Mouse (Mus musculus): Measurements from ENCODE around the gene Ssr1.

The Ssr1 gene

GRCm38 (mm10) chr13:37993704-37994404 lies at the start of gene Ssr1:
Ssr1 (minus strand) TSS chr13:37994217.
- DNase-seq (ENCODE audit: low spot score): peak; percentile 90

- no peak for DNase-seq (ENCODE audit: low spot score)
These were observed 43.8 kb upstream of the Ssr1 start for GRCm38 (mm10) chr13:38037811-38038210.

- peak; percentile 94 for DNase-seq (ENCODE audit: low spot score)
These were observed 43.1 kb upstream of the Ssr1 start, which contains the start of gene Cage1 for GRCm38 (mm10) chr13:38037044-38037687. Cage1 (minus strand) TSS chr13:38037069.

GRCm38 (mm10) chr13:38036343-38037043 lies 42.5 kb upstream of the Ssr1 start, which contains the start of gene Riok1:
Riok1 (plus strand) TSS chr13:38036995.
- no peak for DNase-seq (ENCODE audit: low spot score)

- no peak for DNase-seq (ENCODE audit: low spot score)
These were observed 34.4 kb upstream of the Ssr1 start for GRCm38 (mm10) chr13:38028407-38028806.

- DNase-seq (ENCODE audit: low spot score): no peak
These were observed 33.7 kb upstream of the Ssr1 start for GRCm38 (mm10) chr13:38027618-38028248.

- DNase-seq (ENCODE audit: low spot score): no peak
These were observed 31.9 kb upstream of the Ssr1 start for GRCm38 (mm10) chr13:38025874-38026273.

- DNase-seq (ENCODE audit: low spot score): no peak
These were observed 24.8 kb upstream of the Ssr1 start for GRCm38 (mm10) chr13:38018791-38019190.

- no peak for DNase-seq (ENCODE audit: low spot score)
These were observed 21.6 kb upstream of the Ssr1 start for GRCm38 (mm10) chr13:38015591-38015990.

GRCm38 (mm10) chr13:38012436-38012835 lies 18.4 kb upstream of the Ssr1 start:
- DNase-seq (ENCODE audit: low spot score): no peak

- no peak for DNase-seq (ENCODE audit: low spot score)
These were observed 16.5 kb upstream of the Ssr1 start for GRCm38 (mm10) chr13:38010444-38010910.

GRCm38 (mm10) chr13:38009721-38010408 lies 15.8 kb upstream of the Ssr1 start:
- no peak for DNase-seq (ENCODE audit: low spot score)

- no peak for DNase-seq (ENCODE audit: low spot score)
These were observed 14.0 kb upstream of the Ssr1 start for GRCm38 (mm10) chr13:38007972-38008371.

- no peak for DNase-seq (ENCODE audit: low spot score)
These were observed 8.4 kb upstream of the Ssr1 start for GRCm38 (mm10) chr13:38002461-38002860.

GRCm38 (mm10) chr13:37999713-38000112 lies 5.7 kb upstream of the Ssr1 start:
- DNase-seq (ENCODE audit: low spot score): no peak

- DNase-seq (ENCODE audit: low spot score): no peak
These were observed 360 bp upstream of the Ssr1 start for GRCm38 (mm10) chr13:37994405-37994749.

GRCm38 (mm10) chr13:37993376-37993703 lies 677 bp downstream of the Ssr1 start:
- no peak for DNase-seq (ENCODE audit: low spot score)

GRCm38 (mm10) chr13:37992638-37993371 lies 1.2 kb downstream of the Ssr1 start:
- no peak for DNase-seq (ENCODE audit: low spot score)

- DNase-seq (ENCODE audit: low spot score): no peak
These were observed 4.3 kb downstream of the Ssr1 start for GRCm38 (mm10) chr13:37989701-37990100.

- DNase-seq (ENCODE audit: low spot score): no peak
These were observed 7.9 kb downstream of the Ssr1 start for GRCm38 (mm10) chr13:37986166-37986565.

GRCm38 (mm10) chr13:37981063-37981462 lies 13.0 kb downstream of the Ssr1 start:
- DNase-seq (ENCODE audit: low spot score): no peak
